Mouse (Mus musculus) embryonic fibroblast, embryonic 13.5 days (primary cell): ENCODE measurements at regions not wholly inside any gene's neighbourhood (a gene's known extent, or its start where the extent isn't known, plus 50 kb on each side); places are given as distances from the start of the nearest gene placed in this dataset.

Source experiments
- CTCF ChIP-seq: IDR thresholded peaks from 2 replicates; pipeline ENCODE4 v1.5.1; 2011; ENCODE audit warnings: mild to moderate bottlenecking, control low read depth, low read length, moderate library complexity, borderline replicate concordance; ENCODE audit not compliant: insufficient read depth
- POLR2A ChIP-seq: IDR thresholded peaks from 2 replicates; pipeline ENCODE4 v1.6.1; 2011; ENCODE audit warnings: low read depth, mild to moderate bottlenecking, control low read depth, low read length, moderate library complexity

DNA sequence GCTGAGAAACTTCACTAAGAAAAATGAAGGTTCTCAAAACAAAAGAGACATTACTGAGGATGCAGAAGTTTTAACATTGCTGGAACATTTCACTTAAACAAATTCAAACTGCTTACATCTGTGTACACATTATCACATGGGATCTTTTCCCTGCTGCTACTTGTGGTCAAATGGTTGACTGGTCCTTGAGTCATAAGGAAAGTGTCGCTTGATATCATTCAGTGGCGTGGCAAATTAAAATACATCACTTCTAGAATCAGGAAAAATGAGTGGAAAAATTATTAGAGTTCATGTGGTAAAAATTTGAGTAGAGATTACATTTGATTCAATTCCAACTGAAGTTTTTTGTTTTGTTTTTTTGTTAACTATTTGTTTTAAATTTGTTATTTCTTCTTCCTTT, 420.2 kb upstream of the Adgrl2 start:
- TF ChIP-seq CTCF: no peak
- no peak for TF ChIP-seq POLR2A
